Mouse (Mus musculus) myocyte (in vitro differentiated cells): ENCODE results near the gene Agfg2. TPM values are rescaled to one million over a fixed set of nuclear protein-coding genes. Genes with fewer than 3 reads are reported as not detected.

Experiments used
- H3K27me3 ChIP-seq: one replicate; pipeline ENCODE4 v1.6.1; 2011; ENCODE audit not compliant: control insufficient read depth, insufficient read depth, insufficient read length
- H3K36me3 ChIP-seq: one replicate; pipeline ENCODE4 v1.6.1; 2011; ENCODE audit not compliant: control insufficient read depth, insufficient read depth
- H3K4me2 ChIP-seq: one replicate; pipeline ENCODE4 v1.6.1; 2011; ENCODE audit warnings: low read depth, control low read depth
- H3K4me3 ChIP-seq: one replicate; pipeline ENCODE4 v1.5.1; 2011; ENCODE audit warnings: mild to moderate bottlenecking, control low read depth, moderate library complexity
- H3K79me2 ChIP-seq: one replicate; pipeline ENCODE4 v1.6.1; 2011; ENCODE audit not compliant: control insufficient read depth, insufficient read depth
- H3ac ChIP-seq: one replicate; pipeline ENCODE4 v1.6.1; 2011; ENCODE audit not compliant: control insufficient read depth, insufficient read length
- CEBPB ChIP-seq: IDR thresholded peaks from 2 replicates; pipeline ENCODE4 v1.6.1; 2011; ENCODE audit warnings: mild to moderate bottlenecking, moderate library complexity; ENCODE audit not compliant: poor library complexity, insufficient read depth, severe bottlenecking
- E2F4 ChIP-seq: IDR thresholded peaks from one replicate; pipeline ENCODE4 v1.6.1; 2011; ENCODE audit warnings: mild to moderate bottlenecking, control low read depth, moderate library complexity; ENCODE audit not compliant: insufficient read depth
- MAX ChIP-seq: IDR thresholded peaks from one replicate; pipeline ENCODE4 v1.6.1; 2011; ENCODE audit warnings: low read depth, mild to moderate bottlenecking, control low read depth
- MYOD1 ChIP-seq, 3 experiments: IDR thresholded peaks; one replicate each; pipeline ENCODE4 v1.6.1; 2011; ENCODE audit warnings: control low read depth in 2 of 3, low read depth in 2 of 3, mild to moderate bottlenecking in 2 of 3, moderate library complexity in 1 of 3; ENCODE audit not compliant: insufficient read length in 2 of 3, control insufficient read depth in 1 of 3
- MYOG ChIP-seq, 3 experiments: IDR thresholded peaks; one replicate each; pipeline ENCODE4 v1.6.1; 2011; ENCODE audit warnings: control low read depth in 2 of 3, low read depth in 2 of 3, mild to moderate bottlenecking in 2 of 3; ENCODE audit not compliant: insufficient read length in 2 of 3, control insufficient read depth in 1 of 3, insufficient read depth in 1 of 3
- POLR2A ChIP-seq: IDR thresholded peaks from one replicate; pipeline ENCODE4 v1.6.1; 2011; ENCODE audit warnings: low read depth, mild to moderate bottlenecking, control low read depth, moderate library complexity; ENCODE audit not compliant: insufficient read length
- POLR2AphosphoS2 ChIP-seq: IDR thresholded peaks from one replicate; pipeline ENCODE4 v1.6.1; 2011; ENCODE audit warnings: low read depth, control low read depth; ENCODE audit not compliant: insufficient read length
- REST ChIP-seq: IDR thresholded peaks from one replicate; pipeline ENCODE4 v1.6.1; 2011; ENCODE audit warnings: mild to moderate bottlenecking, control low read depth, moderate library complexity; ENCODE audit not compliant: insufficient read depth, insufficient read length
- SRF ChIP-seq: IDR thresholded peaks from one replicate; pipeline ENCODE4 v1.6.1; 2011; ENCODE audit warnings: low read depth; ENCODE audit not compliant: control insufficient read depth, insufficient read length
- TCF12 ChIP-seq: IDR thresholded peaks from one replicate; pipeline ENCODE4 v1.6.1; 2011; ENCODE audit warnings: mild to moderate bottlenecking, control low read depth; ENCODE audit not compliant: poor library complexity, insufficient read depth, severe bottlenecking
- TCF3 ChIP-seq: IDR thresholded peaks from one replicate; pipeline ENCODE4 v1.6.1; 2011; ENCODE audit warnings: low read depth, control low read depth; ENCODE audit not compliant: insufficient read length
- USF1 ChIP-seq: IDR thresholded peaks from one replicate; pipeline ENCODE4 v1.6.1; 2011; ENCODE audit warnings: low read depth, mild to moderate bottlenecking, control low read depth, moderate library complexity
- polyA plus RNA-seq: library from polyadenylated mRNA; unstranded; fragments of >200 nt; fragmentation: generic; extraction: Trizol; gene quantifications from one replicate; pipeline ENCODE4 v1.2.1, GENCODE M21; 2012; ENCODE audit warnings: missing spikeins

The Agfg2 gene
- polyA plus RNA-seq, 1 experiment, result 8.7 TPM

- H3K36me3 ChIP-seq, result peaks cover 3% of the 10 kb centered on the region
- H3ac ChIP-seq, result no peak overlapping the region
- no peak overlapping the region for H3K4me2 ChIP-seq
- TF ChIP-seq POLR2AphosphoS2, result no peak
- no peak for TF ChIP-seq TCF12
- no peak for TF ChIP-seq USF1
- TF ChIP-seq SRF, result no peak
- no peak for TF ChIP-seq CEBPB
- no peak for TF ChIP-seq E2F4
- no peak for TF ChIP-seq MYOG (IDR thresholded peaks at IDR 0.05; ENCODE audit: control insufficient read depth in 1 of 3, insufficient read depth in 1 of 3, insufficient read length in 2 of 3, low read depth in 2 of 3)
- TF ChIP-seq MAX, result no peak
- TF ChIP-seq POLR2A, result no peak
- TF ChIP-seq REST, result no peak
- no peak for TF ChIP-seq TCF3
- no peak for TF ChIP-seq MYOD1 (IDR thresholded peaks at IDR 0.05; ENCODE audit: control insufficient read depth in 1 of 3, insufficient read length in 2 of 3, low read depth in 2 of 3)
- no peaks in the 10 kb centered on the region for H3K79me2 ChIP-seq
- no peaks in the 10 kb centered on the region for H3K27me3 ChIP-seq
- H3K4me3 ChIP-seq, result no peak overlapping the region
Observed at GRCm38 (mm10) chr5:137642886-137643285, 41.6 kb downstream of the Agfg2 start.

DNA sequence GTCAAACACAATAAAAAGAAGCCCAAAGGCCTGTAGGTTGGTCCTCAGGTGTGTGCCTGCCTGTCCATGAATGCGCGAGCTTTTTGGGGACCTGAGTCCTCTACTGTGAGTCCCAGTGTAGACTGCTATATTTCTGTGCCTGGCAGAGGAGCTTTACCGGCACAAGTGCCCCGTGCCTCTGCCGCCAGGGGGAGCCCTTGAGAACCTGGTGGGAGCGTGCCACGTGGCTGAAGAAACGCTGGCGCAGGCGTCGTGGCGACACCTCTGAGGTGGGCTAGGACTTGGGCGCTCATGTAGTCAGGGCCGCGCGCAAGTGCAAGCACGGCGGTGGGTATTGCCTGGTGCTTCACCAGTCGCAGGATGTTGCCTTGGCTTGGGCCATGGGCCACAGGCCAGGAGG is 43.5 kb downstream of the Agfg2 start, which contains the start of gene Sap25:
TSS of gene Sap25 (plus strand) at position 281 of the 400 bp plus-strand sequence.
- Histone ChIP-seq H3K79me2 (no peaks in the 10 kb centered on the region), H3ac (no peak within 1 kb of the TSS), H3K4me3 (no peak within 1 kb of the TSS), H3K36me3 (peaks cover 8% of the 10 kb centered on the region), H3K4me2 (no peak within 1 kb of the TSS), H3K27me3 (no peaks in the 10 kb centered on the region)
- TF ChIP-seq POLR2AphosphoS2 (peak; percentile 50), USF1 (no peak), MAX (no peak)

- no peak for TF ChIP-seq POLR2AphosphoS2
- TF ChIP-seq MYOG (IDR thresholded peaks at IDR 0.05; ENCODE audit: control insufficient read depth in 1 of 3, insufficient read depth in 1 of 3, insufficient read length in 2 of 3, low read depth in 2 of 3), result no peak
- TF ChIP-seq E2F4, result no peak
Observed at GRCm38 (mm10) chr5:137639472-137639871, 45.1 kb downstream of the Agfg2 start.

DNA sequence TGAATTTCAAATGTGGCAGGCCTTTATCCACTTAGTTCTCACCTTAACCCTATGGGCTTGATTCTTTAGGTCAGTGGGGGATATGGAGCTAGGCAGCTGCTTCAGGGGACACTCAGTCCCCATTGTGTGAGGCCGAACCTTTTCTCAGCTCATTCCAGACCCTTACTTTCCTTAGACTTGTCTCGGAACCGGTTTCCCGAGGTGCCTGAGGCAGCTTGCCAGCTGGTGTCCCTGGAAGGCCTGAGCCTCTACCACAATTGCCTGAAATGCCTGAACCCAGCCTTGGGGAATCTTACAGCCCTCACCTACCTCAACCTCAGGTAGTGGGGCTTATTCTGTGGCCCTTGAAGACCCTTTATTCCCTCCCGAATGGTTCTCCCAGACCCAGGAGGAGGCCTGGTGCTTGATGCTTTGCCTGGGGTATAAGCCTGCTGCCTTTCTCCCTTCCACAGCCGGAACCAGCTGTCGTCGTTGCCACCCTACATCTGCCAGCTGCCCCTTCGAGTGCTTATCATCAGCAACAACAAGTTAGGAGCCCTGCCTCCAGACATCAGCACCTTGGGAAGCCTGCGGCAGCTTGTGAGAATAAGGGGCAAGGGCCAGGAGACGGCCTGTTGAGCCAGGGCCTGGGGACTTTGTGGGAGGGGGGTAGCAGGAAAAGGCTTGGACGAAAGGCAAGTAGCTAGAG is 51.0 kb downstream of the Agfg2 start:
- TF ChIP-seq MYOG (IDR thresholded peaks at IDR 0.05; ENCODE audit: control insufficient read depth in 1 of 3, insufficient read depth in 1 of 3, insufficient read length in 2 of 3, low read depth in 2 of 3) (no peak), POLR2A (no peak)
- H3K36me3 ChIP-seq, result peaks cover 23% of the 10 kb centered on the region
- no peak overlapping the region for H3ac ChIP-seq
- H3K27me3 ChIP-seq, result no peaks in the 10 kb centered on the region
- H3K4me3 ChIP-seq, result no peak overlapping the region
- H3K79me2 ChIP-seq, result peaks cover 37% of the 10 kb centered on the region
- no peak overlapping the region for H3K4me2 ChIP-seq

More at GRCm38 (mm10) chr5:137639472-137639871, 45.1 kb downstream of the Agfg2 start:
- Histone ChIP-seq H3ac (no peak overlapping the region), H3K27me3 (no peaks in the 10 kb centered on the region), H3K4me3 (no peak overlapping the region), H3K36me3 (peaks cover 13% of the 10 kb centered on the region), H3K4me2 (no peak overlapping the region), H3K79me2 (no peaks in the 10 kb centered on the region)

GRCm38 (mm10) chr5:137631591-137631990 is 52.9 kb downstream of the Agfg2 start:
- peaks cover 19% of the 10 kb centered on the region for H3K36me3 ChIP-seq
- H3K27me3 ChIP-seq, result no peaks in the 10 kb centered on the region
- TF ChIP-seq MYOG (IDR thresholded peaks at IDR 0.05; ENCODE audit: control insufficient read depth in 1 of 3, insufficient read depth in 1 of 3, insufficient read length in 2 of 3, low read depth in 2 of 3), result no peak
- TF ChIP-seq USF1, result no peak
- TF ChIP-seq E2F4, result no peak
- TF ChIP-seq TCF3, result no peak
- TF ChIP-seq POLR2A, result no peak
- no peak for TF ChIP-seq MAX
- TF ChIP-seq POLR2AphosphoS2, result no peak
- TF ChIP-seq CEBPB, result no peak
- no peak for TF ChIP-seq SRF
- no peak for TF ChIP-seq REST
- TF ChIP-seq MYOD1 (IDR thresholded peaks at IDR 0.05; ENCODE audit: control insufficient read depth in 1 of 3, insufficient read length in 2 of 3, low read depth in 2 of 3), result no peak
- TF ChIP-seq TCF12, result no peak
- peak overlapping the region; percentile 99 for H3K4me2 ChIP-seq
- peaks cover 37% of the 10 kb centered on the region for H3K79me2 ChIP-seq
- H3ac ChIP-seq, result no peak overlapping the region
- H3K4me3 ChIP-seq, result peak overlapping the region; percentile 82
